Mouse (Mus musculus) C2C12 (cell line): ENCODE measurements around the gene Rere. TPM values are rescaled to one million over a fixed set of nuclear protein-coding genes. Genes with fewer than 3 reads are reported as not detected.

ENCODE experiments used
- H3K27me3 ChIP-seq: one replicate; pipeline ENCODE4 v1.6.1; 2011; ENCODE audit not compliant: control insufficient read depth, insufficient read depth, insufficient read length
- H3K36me3 ChIP-seq: one replicate; pipeline ENCODE4 v1.6.1; 2011; ENCODE audit not compliant: control insufficient read depth, insufficient read depth
- H3K4me3 ChIP-seq: one replicate; pipeline ENCODE4 v1.5.1; 2011; ENCODE audit warnings: mild to moderate bottlenecking, control low read depth; ENCODE audit not compliant: poor library complexity, insufficient read depth, severe bottlenecking
- H3K79me2 ChIP-seq: one replicate; pipeline ENCODE4 v1.6.1; 2011; ENCODE audit not compliant: control insufficient read depth, insufficient read depth
- H3K79me3 ChIP-seq: one replicate; pipeline ENCODE4 v1.6.1; 2011; ENCODE audit warnings: low read depth, control low read depth
- H3ac ChIP-seq: one replicate; pipeline ENCODE3; 2011; ENCODE audit warnings: low read depth; ENCODE audit not compliant: control insufficient read depth, insufficient read length
- CEBPB ChIP-seq: IDR thresholded peaks from one replicate; pipeline ENCODE4 v1.6.1; 2011; ENCODE audit warnings: low read depth, mild to moderate bottlenecking, control low read depth, moderate library complexity
- CTCF ChIP-seq: IDR thresholded peaks from one replicate; pipeline ENCODE4 v1.5.1; 2011; ENCODE audit not compliant: control insufficient read depth, insufficient read depth, insufficient read length
- FOSL1 ChIP-seq: IDR thresholded peaks from one replicate; pipeline ENCODE4 v1.8.0; 2011; ENCODE audit warnings: mild to moderate bottlenecking, low read length; ENCODE audit not compliant: poor library complexity, insufficient read depth, severe bottlenecking
- MAX ChIP-seq: IDR thresholded peaks from one replicate; pipeline ENCODE4 v1.6.1; 2011; ENCODE audit warnings: mild to moderate bottlenecking, control low read depth
- MYOD1 ChIP-seq: IDR thresholded peaks from one replicate; pipeline ENCODE4 v1.6.1; 2011; ENCODE audit warnings: low read depth; ENCODE audit not compliant: control insufficient read depth, insufficient read length
- MYOG ChIP-seq: IDR thresholded peaks from one replicate; pipeline ENCODE4 v1.6.1; 2011; ENCODE audit not compliant: control insufficient read depth, insufficient read length; ENCODE audit errors: extremely low read depth
- USF1 ChIP-seq: IDR thresholded peaks from one replicate; pipeline ENCODE4 v1.6.1; 2011; ENCODE audit warnings: low read depth, mild to moderate bottlenecking, control low read depth, moderate library complexity
- polyA plus RNA-seq: library from polyadenylated mRNA; unstranded; fragments of >200 nt; fragmentation: generic; extraction: Trizol; gene quantifications from one replicate; pipeline ENCODE4 v1.2.1, GENCODE M21; 2012; ENCODE audit warnings: missing spikeins

The Rere gene
- polyA plus RNA-seq, 1 experiment, result 27.1 TPM

- TF ChIP-seq CEBPB (no peak), MYOG (no peak), USF1 (no peak), CTCF (no peak), MAX (no peak), MYOD1 (no peak), FOSL1 (no peak)
- Histone ChIP-seq H3K79me3 (peaks cover 3% of the 10 kb centered on the region), H3K79me2 (peaks cover 26% of the 10 kb centered on the region), H3K36me3 (peaks cover 19% of the 10 kb centered on the region), H3ac (no peak overlapping the region), H3K27me3 (no peaks in the 10 kb centered on the region), H3K4me3 (no peak overlapping the region)
Observed at GRCm38 (mm10) chr4:150486097-150486496, 204.7 kb downstream of the Rere start.

- H3ac ChIP-seq, result no peak overlapping the region
- TF ChIP-seq MAX, result no peak
- no peak for TF ChIP-seq MYOD1
- no peak for TF ChIP-seq MYOG
- no peak for TF ChIP-seq CTCF
- TF ChIP-seq USF1, result no peak
- TF ChIP-seq CEBPB, result no peak
- TF ChIP-seq FOSL1, result no peak
- H3K36me3 ChIP-seq, result peaks cover 17% of the 10 kb centered on the region
- no peaks in the 10 kb centered on the region for H3K27me3 ChIP-seq
- H3K79me2 ChIP-seq, result peaks cover 26% of the 10 kb centered on the region
- peaks cover 3% of the 10 kb centered on the region for H3K79me3 ChIP-seq
- H3K4me3 ChIP-seq, result no peak overlapping the region
Observed at GRCm38 (mm10) chr4:150487109-150487508, 205.7 kb downstream of the Rere start.

DNA sequence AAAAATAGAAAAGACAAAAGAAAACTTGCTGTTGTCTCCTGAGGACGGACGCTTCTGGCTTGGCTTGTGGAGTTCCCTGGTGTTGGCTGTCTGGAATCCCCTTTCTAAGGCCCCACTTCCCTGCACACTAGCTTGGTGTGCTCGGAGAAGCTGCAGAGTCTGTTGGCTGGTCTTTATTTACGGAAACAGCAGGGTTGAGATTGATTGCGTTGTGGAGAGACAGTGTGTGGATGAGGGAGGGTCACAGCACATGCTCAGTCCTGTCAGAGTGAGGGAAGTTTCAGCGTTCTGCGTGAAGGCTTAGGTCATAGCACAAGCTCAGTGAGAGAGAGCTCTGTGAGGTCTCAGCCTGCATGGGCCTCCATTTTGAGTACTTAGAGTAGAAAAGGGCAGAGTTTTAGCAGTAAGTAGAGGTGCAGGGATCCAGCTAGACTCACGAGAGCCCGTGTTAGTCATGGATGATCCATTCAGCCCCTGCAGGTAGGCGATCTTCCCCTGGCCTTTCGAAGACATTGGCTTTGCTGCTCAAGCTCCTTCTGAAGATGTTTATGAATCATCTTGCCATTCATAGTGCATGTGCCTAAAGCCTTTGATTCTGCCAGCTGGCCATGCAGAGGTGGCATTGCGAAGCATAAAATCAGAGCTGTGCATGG lies 206.8 kb downstream of the Rere start:
- peaks cover 11% of the 10 kb centered on the region for H3K36me3 ChIP-seq
- H3K79me2 ChIP-seq, result peaks cover 26% of the 10 kb centered on the region
- H3K27me3 ChIP-seq, result no peaks in the 10 kb centered on the region
- H3K79me3 ChIP-seq, result peaks cover 3% of the 10 kb centered on the region
- TF ChIP-seq CEBPB, result no peak
- no peak for TF ChIP-seq CTCF
- no peak for TF ChIP-seq MYOD1
- no peak for TF ChIP-seq MAX
- no peak for TF ChIP-seq USF1
- no peak for TF ChIP-seq MYOG
- no peak for TF ChIP-seq FOSL1
- H3K4me3 ChIP-seq, result no peak overlapping the region
- no peak overlapping the region for H3ac ChIP-seq

DNA sequence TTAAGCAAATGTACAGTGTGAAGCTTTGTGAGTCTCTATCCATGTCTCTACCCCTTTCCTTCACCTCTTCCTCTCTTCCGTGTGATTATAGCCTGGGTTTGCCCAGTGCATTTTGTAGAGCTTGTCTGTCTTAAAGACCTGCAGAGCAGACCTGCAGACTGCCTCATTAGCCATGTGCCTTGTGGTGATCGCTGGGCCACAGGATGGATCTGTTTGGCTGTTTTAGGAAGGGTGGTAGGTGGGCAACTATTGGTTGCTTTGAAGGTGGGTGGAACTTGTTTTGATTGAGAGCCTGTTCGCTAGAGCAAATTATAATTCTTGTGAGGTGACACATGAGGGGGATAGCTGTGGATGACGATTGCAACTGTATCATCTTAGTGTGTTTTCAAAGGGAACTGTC lies 207.3 kb downstream of the Rere start:
- H3K27me3 ChIP-seq, result no peaks in the 10 kb centered on the region
- no peak for TF ChIP-seq CTCF
- peaks cover 16% of the 10 kb centered on the region for H3K36me3 ChIP-seq
- H3K79me3 ChIP-seq, result peaks cover 3% of the 10 kb centered on the region
- no peak overlapping the region for H3ac ChIP-seq
- H3K4me3 ChIP-seq, result no peak overlapping the region
- peaks cover 26% of the 10 kb centered on the region for H3K79me2 ChIP-seq

DNA sequence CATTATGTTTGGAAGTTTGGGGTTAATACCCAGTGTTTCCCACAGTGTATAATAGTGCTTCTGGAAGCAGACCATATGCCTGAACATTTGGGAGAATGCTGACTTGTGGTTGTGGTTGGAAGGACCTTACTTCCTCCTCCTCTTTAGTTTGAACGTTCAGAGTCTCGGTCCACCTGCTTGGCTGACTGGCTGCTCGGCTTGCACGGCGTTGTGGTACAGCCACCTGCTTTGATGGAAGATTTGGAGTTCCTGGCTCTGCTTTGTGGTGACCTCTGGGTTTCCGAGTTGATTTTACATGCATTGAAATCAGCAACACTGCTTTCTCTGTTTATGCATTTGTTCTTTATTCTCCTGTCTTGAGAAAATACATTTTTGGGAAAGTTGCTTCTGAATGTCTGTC lies 208.6 kb downstream of the Rere start:
- H3K79me2 ChIP-seq, result peaks cover 26% of the 10 kb centered on the region
- no peaks in the 10 kb centered on the region for H3K27me3 ChIP-seq
- H3K4me3 ChIP-seq, result no peak overlapping the region
- peaks cover 3% of the 10 kb centered on the region for H3K79me3 ChIP-seq
- no peak overlapping the region for H3ac ChIP-seq
- peaks cover 21% of the 10 kb centered on the region for H3K36me3 ChIP-seq
- TF ChIP-seq MAX (no peak), USF1 (no peak), CEBPB (no peak), FOSL1 (no peak), MYOD1 (no peak), CTCF (no peak), MYOG (no peak)

DNA sequence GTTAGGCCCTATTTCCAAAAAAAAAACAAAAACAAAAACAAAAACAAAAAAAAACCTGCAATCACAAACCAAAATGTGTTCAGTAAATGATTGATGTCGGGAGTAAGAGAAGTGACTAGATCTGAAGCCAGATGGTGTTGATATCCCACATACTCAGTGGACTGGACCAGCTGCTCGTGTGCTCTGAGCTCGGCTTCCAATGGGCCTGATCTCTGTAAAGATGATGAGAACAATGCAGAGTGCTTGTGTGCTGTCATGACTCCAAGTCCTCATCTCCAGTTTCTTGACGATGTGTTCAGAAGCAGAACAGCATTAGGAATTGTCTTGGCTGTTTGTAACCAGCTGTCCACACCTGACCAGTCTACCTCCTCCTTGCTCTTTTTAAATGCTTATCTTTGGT lies 210.3 kb downstream of the Rere start:
- no peaks in the 10 kb centered on the region for H3K27me3 ChIP-seq
- H3K79me2 ChIP-seq, result peaks cover 26% of the 10 kb centered on the region
- H3K36me3 ChIP-seq, result peaks cover 22% of the 10 kb centered on the region
- no peak overlapping the region for H3K4me3 ChIP-seq
- TF ChIP-seq MYOD1, result no peak
- TF ChIP-seq USF1, result no peak
- no peak for TF ChIP-seq CEBPB
- TF ChIP-seq FOSL1, result no peak
- H3ac ChIP-seq, result no peak overlapping the region
- peaks cover 3% of the 10 kb centered on the region for H3K79me3 ChIP-seq
